Mouse (Mus musculus): ENCODE data around the gene Ephb6. TPM values are rescaled to one million over a fixed set of nuclear protein-coding genes. Genes with fewer than 3 reads are reported as not detected.

The Ephb6 gene
- polyA plus RNA-seq, 1 experiment from 2014 or later = 43.7 TPM

DNA sequence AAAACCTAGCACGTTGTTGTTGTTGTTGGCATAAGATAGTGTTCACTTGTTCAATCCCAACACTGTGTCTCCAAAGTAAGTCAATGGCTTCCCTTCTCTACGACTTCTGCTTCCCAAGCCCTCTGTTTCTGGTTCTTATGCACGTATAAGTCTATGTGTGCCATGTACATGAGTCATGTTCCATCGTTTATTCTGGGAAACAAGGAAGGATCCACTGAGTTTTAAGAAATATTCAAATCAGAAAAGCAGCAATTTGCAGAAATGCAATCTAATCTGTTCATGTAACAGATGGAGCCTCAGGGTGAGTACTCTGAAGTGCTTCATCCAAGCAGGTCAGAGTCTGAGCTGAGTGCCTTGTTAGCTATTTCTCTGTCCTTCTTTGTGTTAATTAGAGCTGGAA lies 26.3 kb downstream of the Ephb6 start:
- Histone ChIP-seq H3K27ac (no peak overlapping the region), H3K4me2 (no peak overlapping the region), H3K36me3 (replicated peaks) (no peaks in the 10 kb centered on the region), H3K4me3 (no peak overlapping the region), H3K27me3 (replicated peaks) (no peaks in the 10 kb centered on the region), H3K9ac (no peak overlapping the region), H3K9me3 (no peaks in the 10 kb centered on the region), H3K4me1 (no peaks in the 10 kb centered on the region)
- WGBS = 88% methylated on average over 4 of the region's 4 CpGs
- ATAC-seq (replicated peaks) = no peak

DNA sequence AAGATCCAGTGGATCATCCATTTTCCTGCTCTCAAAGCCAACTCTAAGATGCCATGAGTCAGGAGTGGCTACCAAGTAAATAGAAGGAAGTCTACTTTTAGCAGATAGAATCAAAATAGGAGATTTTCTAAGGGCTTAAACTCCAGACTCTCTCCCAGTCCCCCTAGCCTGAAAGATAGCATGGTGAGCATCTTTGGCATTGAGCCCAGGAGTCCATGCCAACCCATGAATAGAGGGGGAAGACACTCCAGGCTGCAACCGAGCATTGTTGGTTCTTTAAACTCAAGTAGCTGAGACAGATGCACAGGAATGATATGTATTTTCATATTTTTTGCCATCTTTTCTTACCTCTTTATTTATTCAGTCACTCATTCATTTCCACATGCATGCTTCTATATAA lies 29.9 kb downstream of the Ephb6 start:
- Histone ChIP-seq H3K4me1 (no peaks in the 10 kb centered on the region), H3K4me2 (no peak overlapping the region), H3K9me3 (no peaks in the 10 kb centered on the region), H3K9ac (no peak overlapping the region), H3K4me3 (no peak overlapping the region), H3K27me3 (replicated peaks) (no peaks in the 10 kb centered on the region), H3K27ac (no peak overlapping the region), H3K36me3 (replicated peaks) (no peaks in the 10 kb centered on the region)
- 37% methylated on average over 1 of the region's 1 CpGs for WGBS
- no peak for ATAC-seq (replicated peaks)

DNA sequence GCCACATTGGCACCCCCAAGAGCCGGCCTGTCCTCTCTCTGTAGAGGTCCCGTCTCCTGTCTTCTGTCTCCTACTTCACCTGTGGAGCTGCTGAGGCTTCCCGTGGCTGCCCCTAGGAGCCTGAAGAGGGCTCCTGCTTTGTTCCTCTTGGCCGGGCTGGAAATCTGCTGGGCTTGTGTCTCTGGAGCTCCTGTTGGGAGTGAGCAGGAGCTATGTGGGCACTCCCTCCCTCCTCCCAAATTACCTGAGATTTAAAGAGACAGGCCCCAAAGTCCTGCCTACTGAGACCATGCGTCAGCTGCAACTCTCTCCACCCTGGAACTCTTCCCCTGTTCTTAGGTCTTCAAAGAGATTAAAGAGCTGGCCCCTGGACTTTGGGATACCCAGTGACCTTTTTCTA lies 30.9 kb downstream of the Ephb6 start, which contains the start of gene Trpv6:
Gene Trpv6, minus strand, starts transcription at position 228 of the 400 bp plus-strand sequence.
- no peak within 1 kb of the TSS for H3K4me2 ChIP-seq
- 29% methylated on average over 5 of the region's 5 CpGs for WGBS
- no peak within 1 kb of the TSS for H3K4me3 ChIP-seq
- H3K9me3 ChIP-seq = no peaks in the 10 kb centered on the region
- no peak within 1 kb of the TSS for H3K27ac ChIP-seq
- no peaks in the 10 kb centered on the region for H3K4me1 ChIP-seq
- ATAC-seq (replicated peaks) = no peak
- no peak within 1 kb of the TSS for H3K9ac ChIP-seq
- H3K27me3 ChIP-seq (replicated peaks) = no peaks in the 10 kb centered on the region
- H3K36me3 ChIP-seq (replicated peaks) = no peaks in the 10 kb centered on the region

DNA sequence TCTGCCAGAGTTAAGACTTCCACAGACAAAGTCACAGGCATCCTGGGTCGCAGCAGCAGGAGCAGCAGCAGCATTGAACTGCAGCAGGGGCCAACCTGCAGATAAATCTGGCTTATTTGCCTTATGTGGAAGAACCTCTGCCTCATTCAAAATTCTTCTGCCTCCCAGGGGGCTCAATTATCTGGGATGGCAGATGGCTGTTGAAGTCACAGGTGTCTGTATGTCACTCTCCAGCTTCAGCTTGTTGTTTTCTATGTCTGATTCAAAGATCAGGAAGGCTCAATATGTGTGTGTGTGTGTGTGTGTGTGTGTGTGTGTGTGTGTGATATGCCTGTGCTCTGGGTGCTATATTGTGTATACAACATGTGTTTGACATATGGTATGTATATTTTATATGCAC lies 32.1 kb downstream of the Ephb6 start:
- no peak overlapping the region for H3K9ac ChIP-seq
- 24% methylated on average over 1 of the region's 1 CpGs for WGBS
- no peak overlapping the region for H3K4me3 ChIP-seq
- no peaks in the 10 kb centered on the region for H3K4me1 ChIP-seq
- H3K9me3 ChIP-seq = no peaks in the 10 kb centered on the region
- peak; percentile 59 for ATAC-seq (replicated peaks)
- H3K27me3 ChIP-seq (replicated peaks) = no peaks in the 10 kb centered on the region
- no peak overlapping the region for H3K4me2 ChIP-seq
- no peaks in the 10 kb centered on the region for H3K36me3 ChIP-seq (replicated peaks)
- H3K27ac ChIP-seq = no peak overlapping the region

DNA sequence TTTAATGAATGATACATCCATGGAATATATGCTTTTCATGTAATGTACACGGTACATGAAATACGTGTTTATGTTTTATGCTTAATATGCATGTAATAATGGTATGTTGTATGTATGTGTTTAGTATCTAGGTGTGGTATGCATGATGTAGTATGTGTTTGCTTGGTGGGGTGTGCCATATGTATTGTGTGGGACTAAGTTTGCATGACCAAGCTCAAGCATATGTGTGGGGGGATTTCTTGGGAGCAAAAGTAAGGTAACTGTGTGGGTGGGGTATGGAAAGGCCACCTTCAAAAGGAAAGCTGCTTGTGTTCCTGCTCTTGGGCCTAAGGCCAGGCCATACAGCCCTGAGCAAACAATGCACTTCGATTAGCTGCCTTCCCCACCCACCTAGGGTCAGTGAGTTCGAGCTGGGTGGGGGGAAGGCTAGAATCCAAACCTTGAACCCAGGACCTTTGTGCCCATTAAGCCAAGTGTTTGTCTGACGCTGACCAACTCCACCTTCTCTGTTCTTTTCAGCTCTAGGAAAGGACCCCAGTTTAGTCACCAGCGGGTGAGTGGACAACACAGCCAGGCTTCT lies 32.7 kb downstream of the Ephb6 start:
- WGBS = 81% methylated on average over 6 of the region's 6 CpGs
- Histone ChIP-seq H3K27ac (no peak overlapping the region), H3K4me2 (no peak overlapping the region), H3K9ac (no peak overlapping the region), H3K9me3 (no peaks in the 10 kb centered on the region), H3K36me3 (replicated peaks) (no peaks in the 10 kb centered on the region), H3K27me3 (replicated peaks) (no peaks in the 10 kb centered on the region), H3K4me1 (no peaks in the 10 kb centered on the region), H3K4me3 (no peak overlapping the region)
- ATAC-seq (replicated peaks) = no peak

DNA sequence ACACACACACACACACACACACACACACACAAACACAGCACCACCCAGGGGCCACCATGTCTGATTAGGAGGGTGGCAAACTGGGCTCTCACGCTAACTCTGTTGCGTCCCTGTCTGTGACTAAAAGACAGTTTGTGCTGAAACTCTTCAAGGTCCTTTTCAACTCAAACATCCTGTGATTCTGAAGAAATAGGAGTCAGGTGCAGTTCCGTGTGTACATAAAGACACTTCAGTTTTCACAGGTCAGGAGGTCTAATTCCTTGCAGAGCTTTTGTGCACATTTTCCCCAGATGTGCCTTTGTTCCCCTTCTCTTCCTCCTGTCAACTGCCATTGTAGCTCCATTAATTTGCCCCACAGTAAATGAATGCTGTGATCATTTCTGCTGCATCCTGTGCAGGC lies 35.2 kb downstream of the Ephb6 start:
- no peak; the same call in 1 of the 2 replicates for ATAC-seq (replicated peaks)
- no peak overlapping the region for H3K27ac ChIP-seq
- no peaks in the 10 kb centered on the region for H3K9me3 ChIP-seq
- H3K9ac ChIP-seq = no peak overlapping the region
- H3K27me3 ChIP-seq (replicated peaks) = no peaks in the 10 kb centered on the region
- no peak overlapping the region for H3K4me3 ChIP-seq
- H3K4me2 ChIP-seq = no peak overlapping the region
- WGBS = 61% methylated on average over 3 of the region's 3 CpGs
- no peaks in the 10 kb centered on the region for H3K36me3 ChIP-seq (replicated peaks)
- H3K4me1 ChIP-seq = no peaks in the 10 kb centered on the region

DNA sequence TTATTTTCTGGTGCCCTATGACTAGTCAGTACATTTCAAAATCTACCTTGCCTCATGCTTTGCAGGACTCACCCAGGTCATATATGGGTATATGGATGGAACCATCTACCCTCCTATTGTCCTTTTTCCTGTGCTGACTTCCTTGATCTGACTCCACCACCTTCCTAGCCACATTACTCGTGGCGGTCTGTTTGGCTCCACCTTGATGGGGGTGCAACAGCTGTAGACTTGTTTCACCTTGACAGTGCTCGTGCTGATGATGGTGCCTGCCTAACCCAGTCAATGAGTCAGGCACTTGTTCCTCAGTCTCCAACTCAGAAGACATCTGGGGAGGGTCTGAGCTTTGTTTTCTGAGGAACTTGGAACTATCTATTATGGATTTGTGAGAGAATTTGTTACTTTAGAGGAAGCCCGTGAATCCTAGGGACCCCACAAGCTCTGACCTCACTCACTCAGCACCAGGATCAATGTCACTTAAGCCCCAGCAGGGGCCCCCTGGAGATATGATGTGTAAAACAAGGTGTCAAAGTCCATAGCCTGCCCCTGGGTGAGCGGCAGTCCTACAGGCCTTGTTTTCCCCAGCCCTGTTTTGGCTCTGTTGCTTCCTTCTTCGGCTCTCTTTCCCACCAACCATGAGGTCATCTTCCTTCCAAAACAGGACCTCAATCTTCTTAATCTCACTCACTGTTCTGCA lies 36.0 kb downstream of the Ephb6 start:
- Histone ChIP-seq H3K36me3 (replicated peaks) (no peaks in the 10 kb centered on the region), H3K4me2 (no peak overlapping the region), H3K4me1 (no peaks in the 10 kb centered on the region), H3K9ac (no peak overlapping the region), H3K4me3 (no peak overlapping the region), H3K9me3 (no peaks in the 10 kb centered on the region), H3K27me3 (replicated peaks) (no peaks in the 10 kb centered on the region), H3K27ac (no peak overlapping the region)
- WGBS = 85% methylated on average over 6 of the region's 6 CpGs
- ATAC-seq (replicated peaks) = no peak

DNA sequence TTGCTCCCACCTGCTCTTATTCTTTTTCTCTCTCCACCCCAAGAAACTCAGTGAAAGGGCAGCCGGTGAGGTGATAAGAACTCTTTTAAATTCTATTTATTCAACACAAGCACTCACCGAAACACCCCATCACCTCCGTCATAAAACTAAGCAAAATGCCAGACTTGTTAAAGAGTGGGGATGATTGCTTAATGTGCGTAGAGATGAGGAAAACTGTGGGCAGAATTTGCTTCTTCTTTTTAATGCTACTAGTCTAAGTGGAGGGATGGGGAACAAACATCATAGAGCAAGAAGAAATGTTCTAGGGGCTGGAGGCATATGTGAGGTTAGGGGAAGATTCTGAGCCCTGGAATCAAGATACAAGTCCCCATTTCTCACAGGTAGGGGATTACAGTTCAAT lies 37.5 kb downstream of the Ephb6 start:
- H3K36me3 ChIP-seq (replicated peaks) = no peaks in the 10 kb centered on the region
- ATAC-seq (replicated peaks) = no peak
- WGBS = 91% methylated on average over 4 of the region's 4 CpGs

DNA sequence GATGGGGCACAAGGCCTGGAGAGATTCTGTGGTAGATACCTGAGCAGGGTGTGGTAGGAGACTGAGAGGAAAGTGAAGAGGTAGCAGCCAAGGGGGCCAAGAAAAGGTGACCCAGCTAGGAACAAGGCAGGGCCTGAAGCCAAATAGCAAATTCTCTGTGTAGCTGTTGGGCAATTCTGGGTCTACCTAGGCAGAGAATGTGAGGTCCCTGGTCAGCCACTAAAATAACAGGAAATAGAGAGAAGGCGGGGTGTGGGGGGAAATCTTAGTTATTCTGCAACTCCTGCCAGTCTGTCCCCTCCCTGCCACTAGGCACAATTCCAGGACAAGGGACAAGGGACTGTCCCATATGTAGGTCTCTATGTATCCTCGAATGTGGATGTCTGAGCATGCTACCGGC lies 37.9 kb downstream of the Ephb6 start:
- 92% methylated on average over 3 of the region's 3 CpGs for WGBS

More for the DNA sequence above, 37.5 kb downstream of the Ephb6 start:
- Histone ChIP-seq H3K9ac (no peak overlapping the region), H3K4me2 (no peak overlapping the region), H3K27ac (no peak overlapping the region), H3K27me3 (replicated peaks) (no peaks in the 10 kb centered on the region), H3K4me3 (no peak overlapping the region), H3K9me3 (no peaks in the 10 kb centered on the region), H3K4me1 (no peaks in the 10 kb centered on the region)

DNA sequence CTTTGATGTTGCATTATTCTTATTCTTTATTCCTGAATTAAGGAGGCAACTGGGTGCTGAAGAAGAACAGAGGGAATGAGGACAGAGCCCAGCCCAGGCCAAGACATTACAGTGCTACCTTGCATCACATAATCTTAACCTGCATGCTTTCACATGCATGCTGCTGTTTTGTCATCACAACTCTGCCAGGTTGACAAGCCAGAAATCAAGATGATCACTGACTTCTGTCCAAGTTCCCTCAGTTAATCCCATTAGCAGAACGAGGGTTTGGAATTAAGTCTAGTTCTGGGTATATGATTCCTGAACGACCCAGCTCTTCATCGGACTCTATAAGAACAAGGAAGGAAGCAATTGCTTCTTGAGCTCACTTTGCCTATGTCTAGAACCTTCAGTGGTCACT lies 40.9 kb downstream of the Ephb6 start:
- Histone ChIP-seq H3K4me1 (no peaks in the 10 kb centered on the region), H3K36me3 (replicated peaks) (no peaks in the 10 kb centered on the region), H3K27me3 (replicated peaks) (no peaks in the 10 kb centered on the region), H3K27ac (no peak overlapping the region), H3K9ac (no peak overlapping the region), H3K4me3 (no peak overlapping the region), H3K4me2 (no peak overlapping the region), H3K9me3 (no peaks in the 10 kb centered on the region)
- 89% methylated on average over 3 of the region's 3 CpGs for WGBS
- ATAC-seq (replicated peaks) = no peak

More for the DNA sequence above, 37.9 kb downstream of the Ephb6 start:
- Histone ChIP-seq H3K9me3 (no peaks in the 10 kb centered on the region), H3K4me2 (no peak overlapping the region), H3K4me3 (no peak overlapping the region), H3K36me3 (replicated peaks) (no peaks in the 10 kb centered on the region), H3K9ac (no peak overlapping the region), H3K27ac (no peak overlapping the region), H3K4me1 (no peaks in the 10 kb centered on the region), H3K27me3 (replicated peaks) (no peaks in the 10 kb centered on the region)
- ATAC-seq (replicated peaks) = no peak

DNA sequence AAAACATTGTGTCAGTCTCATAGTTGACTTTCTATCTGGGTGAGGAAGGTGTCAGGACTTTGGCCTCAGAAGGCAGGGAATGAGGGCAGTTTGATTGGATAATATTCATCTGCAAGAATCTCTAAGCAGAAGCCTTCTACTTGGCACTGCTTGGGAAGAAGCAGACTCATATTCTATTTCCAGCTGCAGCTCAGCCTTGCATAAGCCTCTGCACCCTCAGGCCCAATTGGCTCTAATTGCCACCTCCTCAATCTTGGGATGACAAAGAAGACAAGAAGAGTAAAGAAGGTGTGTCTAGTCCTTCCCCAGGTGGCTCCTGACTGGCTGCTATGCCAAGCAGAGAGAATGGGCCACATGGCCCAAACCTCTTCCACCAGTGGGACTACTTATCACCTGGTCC lies 41.4 kb downstream of the Ephb6 start:
- H3K4me2 ChIP-seq = no peak overlapping the region
- ATAC-seq (replicated peaks) = no peak
- H3K4me3 ChIP-seq = no peak overlapping the region
- H3K9ac ChIP-seq = no peak overlapping the region
- H3K27me3 ChIP-seq (replicated peaks) = no peaks in the 10 kb centered on the region
- no peaks in the 10 kb centered on the region for H3K4me1 ChIP-seq
- H3K36me3 ChIP-seq (replicated peaks) = no peaks in the 10 kb centered on the region
- no peak overlapping the region for H3K27ac ChIP-seq
- no peaks in the 10 kb centered on the region for H3K9me3 ChIP-seq

DNA sequence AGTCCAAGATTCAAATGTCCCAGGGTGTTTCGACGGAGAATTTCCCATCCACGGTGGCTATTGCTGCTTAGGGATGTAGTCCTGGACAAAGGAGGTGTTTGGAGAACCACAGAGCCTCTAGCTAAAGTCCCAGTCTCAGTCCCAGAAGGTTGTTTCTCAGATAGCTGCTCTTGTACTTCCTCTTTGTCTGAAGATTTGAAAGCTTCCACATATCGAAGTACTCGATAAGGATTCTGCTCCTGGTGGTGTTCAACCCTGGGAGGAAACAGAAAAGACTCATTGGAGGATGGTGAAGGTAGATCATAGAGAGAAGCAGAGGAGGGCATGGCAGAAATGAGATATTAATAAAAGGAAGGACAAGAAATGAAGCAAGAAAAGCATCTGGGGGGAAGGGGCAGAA lies 47.9 kb downstream of the Ephb6 start:
- no peak overlapping the region for H3K9ac ChIP-seq
- no peak overlapping the region for H3K27ac ChIP-seq
- 90% methylated on average over 5 of the region's 5 CpGs for WGBS
- no peak for ATAC-seq (replicated peaks)
- H3K9me3 ChIP-seq = no peaks in the 10 kb centered on the region
- H3K4me1 ChIP-seq = no peaks in the 10 kb centered on the region
- no peaks in the 10 kb centered on the region for H3K27me3 ChIP-seq (replicated peaks)
- no peak overlapping the region for H3K4me3 ChIP-seq
- H3K36me3 ChIP-seq (replicated peaks) = no peaks in the 10 kb centered on the region
- H3K4me2 ChIP-seq = no peak overlapping the region

DNA sequence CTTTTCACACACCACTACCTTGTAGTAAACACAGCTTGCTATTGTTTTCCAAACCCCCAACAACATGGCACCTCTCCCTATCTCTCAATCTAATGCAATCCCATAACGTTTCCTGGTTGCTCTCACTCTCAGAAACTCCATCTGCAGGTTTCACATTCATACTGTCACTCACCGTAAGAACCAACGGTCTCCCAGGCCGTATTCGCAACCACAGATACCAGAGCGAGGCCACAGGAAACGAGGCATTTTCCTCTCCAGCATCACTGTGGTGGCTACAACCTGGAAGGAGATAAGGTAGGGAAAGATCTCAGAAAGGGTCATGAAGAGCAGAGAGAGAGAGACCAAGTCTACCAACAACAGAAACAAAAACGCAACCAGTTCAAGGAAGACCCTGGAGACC lies 49.4 kb downstream of the Ephb6 start:
- Histone ChIP-seq H3K9ac (no peak overlapping the region), H3K4me1 (no peaks in the 10 kb centered on the region), H3K9me3 (no peaks in the 10 kb centered on the region), H3K27ac (no peak overlapping the region), H3K36me3 (replicated peaks) (no peaks in the 10 kb centered on the region), H3K27me3 (replicated peaks) (no peaks in the 10 kb centered on the region), H3K4me2 (no peak overlapping the region), H3K4me3 (no peak overlapping the region)
- ATAC-seq (replicated peaks) = no peak
- WGBS = 94% methylated on average over 8 of the region's 8 CpGs
